Mouse (Mus musculus) spleen, adult 2 months (tissue): ENCODE data around the gene Bcl6.
A peak's percentile ranks its signal among the peaks of the same experiment; 100 is the strongest.

ENCODE experiments used
- CTCF ChIP-seq: fragments of 200-500 bp; IDR thresholded peaks from 2 replicates; pipeline ENCODE4 v1.5.1; 2011; ENCODE audit warnings: mild to moderate bottlenecking, inconsistent platforms; ENCODE audit not compliant: insufficient read depth, insufficient read length, insufficient replicate concordance; ENCODE audit errors: extremely low read depth
- POLR2A ChIP-seq: fragments of 200-500 bp; IDR thresholded peaks from 2 replicates; pipeline ENCODE4 v1.6.1; 2011; ENCODE audit warnings: low read depth, low read length, inconsistent platforms

GRCm38 (mm10) chr16:23967301-23967700, 21.4 kb downstream of the Bcl6 start:
- TF ChIP-seq POLR2A (no peak), CTCF (peak; percentile 39; the same call in 1 of the 2 replicates)
